Mouse (Mus musculus): ENCODE results near the gene Tmem229b. TPM values are rescaled to one million over a fixed set of nuclear protein-coding genes. Genes with fewer than 3 reads are reported as not detected.
"Not testable (repeated sequence)": the region's sequence is repeated elsewhere in the genome, so short reads cannot be mapped to it uniquely, and the experiment has no call there.

Gene Tmem229b
- total RNA-seq (2021): 1 to 10 TPM; 3.4 to 6.7 TPM

- DNase-seq: peak; percentile 50 to 56
- intact Hi-C loops (cut with DNase I): loop anchor here (2.0 kb wide), 1 partner anchor 88 kb away; no protein-coding TSS in a partner anchor
Observed at GRCm38 (mm10) chr12:79007126-79007753, at the start of gene Tmem229b. Gene Tmem229b (minus strand): TSS chr12:79007627.

DNA sequence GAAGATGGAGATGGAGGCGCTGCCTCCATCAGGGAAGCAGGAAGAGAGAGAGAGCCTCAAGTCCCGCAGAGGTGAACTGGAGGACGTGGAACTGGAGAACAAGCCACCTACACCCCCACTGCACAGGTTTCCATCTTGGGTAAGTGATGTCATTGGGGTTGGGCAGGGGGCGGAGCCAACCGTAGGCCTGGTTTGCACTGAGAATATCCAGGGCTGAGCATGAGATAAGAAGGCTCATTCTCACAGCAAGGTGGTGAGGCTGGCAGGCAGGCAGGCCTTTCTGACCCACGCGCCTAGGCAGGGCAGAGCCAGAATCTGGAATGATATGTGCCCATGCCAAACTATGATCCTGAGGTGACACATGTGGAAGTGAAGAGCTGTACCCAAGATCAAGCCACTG is 47.8 kb upstream of the Tmem229b start:
- peak; percentile 86 to 90 for DNase-seq
- intact Hi-C loops (cut with DNase I): no loop called here

GRCm38 (mm10) chr12:79052073-79052472 is 44.6 kb upstream of the Tmem229b start:
- DNase-seq: peak in 1 of 2 experiments; percentile 24
- intact Hi-C loops (cut with DNase I): no loop called here

DNA sequence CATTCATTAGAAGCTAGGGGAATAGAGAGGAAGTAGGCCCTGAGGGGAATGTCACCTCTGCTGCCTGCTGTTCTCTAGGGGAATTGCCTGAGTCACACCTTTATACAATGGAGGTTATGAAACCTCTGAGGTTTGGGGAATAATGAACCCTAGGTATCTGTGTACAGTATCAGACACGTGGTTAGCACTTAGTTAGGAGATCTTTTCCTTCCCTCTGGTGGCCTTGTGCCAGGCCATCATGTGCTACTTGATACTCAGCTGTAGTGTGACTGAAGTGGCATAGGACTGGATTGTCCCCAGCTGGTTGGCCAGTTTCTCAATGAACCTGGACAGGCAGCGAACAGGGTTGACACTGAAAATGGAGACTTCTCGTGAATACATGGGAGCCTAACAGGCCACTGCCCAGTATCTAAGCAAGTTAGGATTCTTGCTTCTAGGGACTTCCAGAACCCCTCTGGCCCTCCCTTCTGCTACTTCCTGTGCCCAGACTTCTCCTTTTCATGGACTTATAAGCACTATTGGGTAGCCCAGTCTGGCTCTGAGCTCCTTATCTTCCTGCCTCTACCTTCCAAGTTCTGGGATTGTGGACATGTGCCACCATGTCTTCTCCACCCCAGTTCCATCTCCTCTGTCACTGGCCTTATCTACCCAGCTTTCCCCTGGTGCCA is 43.3 kb upstream of the Tmem229b start:
- intact Hi-C loops (cut with DNase I): no loop called here

GRCm38 (mm10) chr12:79049807-79050206 is 42.4 kb upstream of the Tmem229b start:
- DNase-seq: no peak
- intact Hi-C loops (cut with DNase I): no loop called here

More for the DNA sequence above, 43.3 kb upstream of the Tmem229b start:
- DNase-seq: peak; percentile 39 to 52

- intact Hi-C loops (cut with DNase I): no loop called here
- DNase-seq: peak; percentile 74 to 82
Observed at GRCm38 (mm10) chr12:79048898-79049297, 41.5 kb upstream of the Tmem229b start.

GRCm38 (mm10) chr12:79047203-79047602 is 39.8 kb upstream of the Tmem229b start:
- no peak for DNase-seq
- intact Hi-C loops (cut with DNase I): no loop called here

DNA sequence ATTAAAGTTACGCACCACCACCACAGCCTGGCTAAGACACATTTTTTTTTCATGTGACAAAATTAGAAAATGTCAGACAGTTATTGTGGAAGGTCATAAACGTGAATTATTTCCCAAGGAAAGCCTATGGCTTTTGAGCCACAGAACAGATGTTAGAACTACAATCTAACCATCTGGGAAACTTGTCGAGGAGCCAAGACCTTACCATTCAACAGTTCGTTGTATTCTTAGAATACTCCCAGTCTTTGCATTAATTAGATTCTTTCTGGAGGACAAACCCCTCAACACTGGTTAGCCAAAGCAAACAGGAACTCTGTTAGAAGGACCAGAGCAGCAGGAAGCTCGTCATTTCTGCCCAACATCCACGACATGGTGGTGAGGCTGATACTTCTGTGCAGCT is 38.7 kb upstream of the Tmem229b start:
- no peak for DNase-seq
- intact Hi-C loops (cut with DNase I): no loop called here

- DNase-seq: peak; percentile 83 to 85
- intact Hi-C loops (cut with DNase I): no loop called here
Observed at GRCm38 (mm10) chr12:79044668-79045067, 37.2 kb upstream of the Tmem229b start.

DNA sequence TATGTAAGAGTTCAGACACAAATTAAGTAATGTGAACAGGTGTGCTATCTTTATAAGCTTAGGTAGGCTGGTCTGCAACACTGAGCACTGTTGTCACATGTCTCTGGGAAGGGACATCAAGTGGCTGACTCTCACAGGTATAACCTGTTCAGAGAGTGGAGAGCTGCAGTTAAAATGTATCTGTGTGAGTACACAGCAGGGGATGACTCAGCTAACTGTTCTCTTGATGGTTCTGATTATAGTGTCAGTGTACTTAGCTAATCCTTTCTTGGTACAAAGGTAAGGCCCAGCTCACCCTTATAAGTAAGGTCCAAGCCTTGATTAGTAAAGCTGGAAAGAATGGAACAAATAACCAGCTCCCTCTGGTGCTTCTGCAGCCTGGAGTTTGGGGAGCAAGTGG is 34.0 kb upstream of the Tmem229b start:
- intact Hi-C loops (cut with DNase I): no loop called here
- DNase-seq: no peak

GRCm38 (mm10) chr12:79040201-79040827 is 32.9 kb upstream of the Tmem229b start:
- intact Hi-C loops (cut with DNase I): no loop called here
- no peak for DNase-seq

DNA sequence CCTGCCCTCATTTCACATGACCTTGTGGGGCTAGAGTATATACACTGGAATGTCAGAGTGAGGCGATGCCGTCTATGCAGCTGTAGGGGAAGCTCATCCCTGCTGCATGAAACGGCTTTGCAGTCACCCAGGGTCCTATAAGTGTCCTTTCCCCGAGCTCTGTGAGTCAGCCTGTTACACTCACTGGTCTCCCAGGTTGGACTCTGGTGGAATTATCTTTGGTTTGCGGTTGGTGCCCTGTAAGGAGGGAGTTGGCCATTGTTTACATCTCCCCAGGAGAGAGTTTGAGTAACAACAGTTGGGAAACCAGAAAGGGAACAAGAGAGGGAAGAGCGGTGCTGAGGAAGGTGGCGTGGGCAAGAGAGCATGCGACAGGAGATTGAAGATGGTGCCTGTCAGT is 32.3 kb upstream of the Tmem229b start:
- no peak for DNase-seq
- intact Hi-C loops (cut with DNase I): no loop called here

DNA sequence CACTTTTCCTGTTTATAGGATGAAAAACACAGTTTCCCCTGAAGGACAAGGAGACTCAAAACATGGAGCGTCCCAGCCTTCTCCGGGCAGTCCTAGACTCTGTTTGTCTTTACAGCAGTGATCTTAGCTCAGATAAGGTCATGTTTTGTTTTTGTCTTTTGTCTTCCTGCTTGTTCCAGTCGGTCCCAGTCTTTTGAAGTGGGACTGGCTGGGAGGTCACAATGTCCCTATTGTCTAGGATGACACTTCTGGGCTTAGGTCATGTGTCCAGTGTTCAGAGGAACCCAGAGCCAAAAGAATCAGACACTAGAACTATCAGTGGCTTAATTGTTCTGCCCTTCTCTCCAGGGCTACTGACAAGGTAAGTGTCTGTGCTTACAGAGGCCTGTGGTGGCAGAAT is 27.9 kb upstream of the Tmem229b start:
- DNase-seq: no peak
- intact Hi-C loops (cut with DNase I): no loop called here

GRCm38 (mm10) chr12:79034331-79034730 is 26.9 kb upstream of the Tmem229b start:
- intact Hi-C loops (cut with DNase I): no loop called here
- no peak for DNase-seq

DNA sequence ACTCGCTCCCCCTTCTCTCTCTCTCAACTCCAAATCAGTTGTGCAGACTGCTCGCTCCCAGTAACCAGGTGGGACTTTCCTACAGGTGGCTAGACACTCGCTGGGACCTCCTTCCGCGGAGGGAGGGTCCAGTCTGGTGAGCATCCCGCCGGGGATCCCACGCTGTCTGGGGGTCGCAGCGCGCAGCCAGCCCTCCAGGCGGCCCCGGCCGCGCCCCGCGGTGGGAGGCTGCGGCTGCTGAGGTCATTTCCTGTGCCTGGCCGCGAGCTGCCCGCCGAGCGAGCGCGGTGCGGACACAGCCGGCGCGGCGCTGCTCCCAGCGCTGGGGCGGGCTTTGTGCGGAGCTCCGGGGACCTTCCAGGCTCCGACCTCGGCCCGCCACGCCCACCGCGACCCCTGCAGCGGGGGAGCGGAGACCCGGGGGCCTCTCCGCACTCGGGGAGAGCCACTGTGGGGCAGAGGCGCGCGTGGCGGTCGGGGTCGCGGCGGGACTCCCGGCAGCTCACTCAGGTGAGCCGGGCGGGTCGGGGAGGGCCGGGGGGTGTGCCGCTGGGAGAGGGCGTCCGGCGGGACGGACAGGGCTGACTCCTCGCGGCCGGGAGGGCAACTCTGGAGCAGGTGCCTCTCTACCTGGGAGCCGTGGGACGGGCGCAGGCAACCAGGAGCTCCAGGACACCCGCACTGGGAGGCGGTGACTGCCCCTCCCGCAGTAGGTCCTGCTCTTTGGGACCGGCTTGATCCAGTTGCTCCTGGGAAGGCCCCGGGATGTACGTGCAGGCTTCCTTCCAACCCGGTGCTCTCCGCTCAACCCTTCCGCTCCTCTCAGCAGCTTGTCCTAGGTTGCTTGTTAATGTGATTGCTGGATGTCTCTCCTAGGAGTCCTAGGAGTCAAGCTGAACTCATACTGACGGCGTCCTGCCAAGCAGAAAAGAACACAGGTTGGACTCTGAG is 21.8 kb upstream of the Tmem229b start, which contains the start of gene Plekhh1:
Gene Plekhh1 (plus strand): TSS at position 253 of the 951 bp plus-strand sequence.
- peak; percentile 59 to 64 for DNase-seq
- intact Hi-C loops (cut with DNase I): no loop called here

- DNase-seq; intact Hi-C loops (cut with DNase I): not testable (repeated sequence)
Observed at GRCm38 (mm10) chr12:79027526-79027925, 20.1 kb upstream of the Tmem229b start.

GRCm38 (mm10) chr12:79022882-79023281 is 15.5 kb upstream of the Tmem229b start:
- DNase-seq: peak; percentile 69 to 73
- intact Hi-C loops (cut with DNase I): loop anchor here (1.0 kb wide), 2 partner anchors 69 to 74 kb away; no protein-coding TSS in a partner anchor

DNA sequence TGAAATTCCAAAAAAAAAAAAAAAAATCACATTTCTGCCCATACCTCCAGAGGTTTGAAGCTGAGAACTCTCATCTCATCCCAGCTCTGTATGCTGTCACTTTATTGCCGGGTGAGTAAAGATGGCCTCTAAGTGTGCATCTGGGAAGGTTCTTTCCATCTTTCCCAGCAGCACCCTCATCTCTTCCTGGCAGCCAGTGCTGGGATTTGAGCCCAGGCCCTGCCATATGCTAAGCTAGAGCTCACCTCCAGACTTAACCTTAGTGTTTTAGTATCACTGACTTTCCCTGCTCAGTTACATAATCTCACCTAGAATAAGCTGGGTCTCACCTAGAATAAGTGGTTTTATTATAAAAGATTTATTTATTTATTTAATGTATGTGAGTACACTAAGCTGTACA is 14.5 kb upstream of the Tmem229b start:
- intact Hi-C loops (cut with DNase I): no loop called here
- no peak for DNase-seq

DNA sequence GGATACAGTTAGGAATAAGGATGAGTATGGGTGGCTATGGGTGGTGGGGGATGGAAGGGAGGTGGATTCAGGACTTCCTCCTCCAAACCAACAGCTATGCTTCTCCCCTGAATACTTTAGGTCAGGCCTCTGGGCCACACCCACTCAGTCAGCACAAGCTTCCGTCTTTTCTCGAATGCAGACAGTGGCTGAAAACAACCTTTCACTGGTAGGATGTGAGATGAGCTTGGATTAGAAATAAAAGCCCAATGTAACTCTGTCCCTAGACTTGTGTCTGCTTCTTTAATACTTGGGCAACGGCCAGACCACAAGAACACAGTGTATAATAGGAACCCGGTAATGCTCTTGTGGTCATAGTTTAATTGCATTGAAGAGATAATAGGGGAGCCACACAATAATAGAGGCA is 10.6 kb upstream of the Tmem229b start:
- DNase-seq: no peak
- intact Hi-C loops (cut with DNase I): no loop called here

DNA sequence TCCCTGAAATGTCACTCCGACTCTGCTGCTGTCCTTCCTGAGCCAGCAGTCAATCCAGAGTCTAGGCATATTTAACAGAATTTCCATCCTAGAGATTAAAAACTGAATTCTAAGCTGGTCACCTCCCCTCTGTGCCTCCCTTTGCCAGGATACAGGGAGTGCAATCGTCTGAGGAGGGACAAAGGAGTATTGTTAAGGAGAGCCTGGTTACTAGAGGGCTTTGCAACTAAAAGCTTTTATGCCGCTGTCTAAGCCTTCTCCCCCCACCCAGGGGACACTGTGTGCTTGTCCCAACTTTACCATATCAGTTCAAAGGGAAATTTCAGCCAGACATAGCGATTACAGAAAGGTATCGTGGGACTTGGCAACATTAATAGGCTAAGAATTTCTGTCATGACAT is 8.7 kb upstream of the Tmem229b start:
- intact Hi-C loops (cut with DNase I): no loop called here
- DNase-seq: no peak

DNA sequence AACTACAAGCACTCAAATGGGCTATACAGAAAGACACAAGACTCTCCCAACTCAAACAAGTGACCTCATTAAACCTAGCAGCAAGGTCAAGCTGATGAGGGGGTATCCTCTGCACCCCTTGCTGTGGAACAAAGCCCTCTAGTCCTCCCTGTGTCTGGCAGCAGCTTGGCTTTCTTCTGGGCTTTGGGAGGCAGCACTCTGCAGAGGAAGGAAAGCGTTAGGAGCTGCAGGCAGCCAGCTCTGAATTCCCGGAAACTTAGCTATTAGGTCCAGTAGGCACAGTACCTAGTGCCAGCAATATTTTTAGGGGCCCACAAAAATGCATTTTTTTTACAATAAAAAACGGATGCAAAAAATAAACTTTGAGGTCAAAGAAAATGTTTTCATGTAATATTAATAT is 3.1 kb upstream of the Tmem229b start:
- intact Hi-C loops (cut with DNase I): no loop called here
- DNase-seq: no peak
